Mouse (Mus musculus) effector memory CD4-positive, alpha-beta T cell, adult 5 months (primary cell): ENCODE measurements around the gene BC080695. TPM values are rescaled to one million over a fixed set of nuclear protein-coding genes. Genes with fewer than 3 reads are reported as not detected.

Experiments used
- polyA plus RNA-seq: library from polyadenylated mRNA; unstranded; fragments of 100-300 nt; shearing (Covaris generic); gene quantifications from one replicate; pipeline ENCODE4 v1.2.1, GENCODE M21; 2017

The BC080695 gene
- 0.17 TPM for polyA plus RNA-seq

DNA sequence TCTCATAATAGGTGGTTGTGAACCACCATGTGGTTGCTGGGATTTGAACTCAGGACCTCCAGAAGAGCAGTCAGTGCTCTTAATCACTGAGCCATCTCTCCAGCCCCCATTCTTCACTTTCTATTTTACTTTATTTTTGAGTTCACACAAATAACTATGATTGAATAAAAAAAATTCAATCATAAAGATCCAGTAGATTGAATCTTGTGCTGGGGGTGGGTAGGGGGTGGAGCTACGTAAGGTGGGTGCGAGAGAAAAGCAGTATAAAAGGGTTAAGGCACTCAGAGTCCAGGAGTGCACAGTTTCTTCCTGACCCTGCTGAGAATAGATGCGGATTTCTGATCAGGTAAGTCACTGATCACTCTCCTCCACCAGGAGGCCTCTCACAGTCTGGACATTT lies at the start of gene BC080695, which contains the start of gene Gm13057:
BC080695 (plus strand) TSS at position 301 of the 400 bp plus-strand sequence.
Gm13057 (plus strand) TSS at position 310 of the 400 bp plus-strand sequence.

DNA sequence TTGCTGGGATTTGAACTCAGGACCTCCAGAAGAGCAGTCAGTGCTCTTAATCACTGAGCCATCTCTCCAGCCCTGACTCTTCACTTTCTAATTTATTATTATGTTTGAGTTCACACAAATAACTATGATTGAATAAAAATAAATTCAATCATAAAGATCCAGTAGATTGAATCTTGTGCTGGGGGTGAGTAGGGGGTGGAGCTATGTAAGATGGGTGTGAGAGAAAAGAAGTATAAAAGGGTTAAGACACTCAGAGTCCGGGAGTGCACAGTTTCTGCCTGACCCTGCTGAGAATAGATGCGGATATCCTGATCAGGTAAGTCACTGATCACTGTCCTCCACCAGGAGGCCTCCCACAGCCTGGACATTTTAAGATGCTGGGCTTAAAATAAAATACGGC lies 40.5 kb upstream of the BC080695 start, which contains the start of gene Gm13043:
Gm13043 (plus strand) TSS at position 301 of the 400 bp plus-strand sequence.

DNA sequence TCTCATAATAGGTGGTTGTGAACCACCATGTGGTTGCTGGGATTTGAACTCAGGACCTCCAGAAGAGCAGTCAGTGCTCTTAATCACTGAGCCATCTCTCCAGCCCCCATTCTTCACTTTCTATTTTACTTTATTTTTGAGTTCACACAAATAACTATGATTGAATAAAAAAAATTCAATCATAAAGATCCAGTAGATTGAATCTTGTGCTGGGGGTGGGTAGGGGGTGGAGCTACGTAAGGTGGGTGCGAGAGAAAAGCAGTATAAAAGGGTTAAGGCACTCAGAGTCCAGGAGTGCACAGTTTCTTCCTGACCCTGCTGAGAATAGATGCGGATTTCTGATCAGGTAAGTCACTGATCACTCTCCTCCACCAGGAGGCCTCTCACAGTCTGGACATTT lies 15.8 kb upstream of the BC080695 start, which contains the start of gene Gm13040:
Gm13040 (plus strand) TSS at position 301 of the 400 bp plus-strand sequence.

DNA sequence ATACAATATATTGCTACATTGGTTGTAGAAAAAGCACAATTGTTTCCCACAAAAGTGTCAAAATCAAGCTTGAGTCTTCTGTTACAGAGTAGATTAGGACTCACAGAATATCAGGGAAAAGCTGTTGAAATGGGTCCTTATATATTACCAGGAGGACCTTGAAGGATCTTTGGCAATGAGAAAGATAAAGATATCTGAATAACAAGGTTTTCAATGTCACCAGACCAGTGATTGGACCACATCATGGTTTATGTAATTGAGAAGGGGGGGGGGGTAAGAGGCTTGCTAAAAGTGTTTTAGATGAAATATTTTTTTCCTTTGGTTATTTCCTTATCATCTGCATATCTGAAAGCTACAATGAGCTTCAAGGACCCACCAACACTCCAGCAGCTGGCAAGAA lies 63.2 kb downstream of the BC080695 start, which contains the start of gene Gm13083:
Gm13083 (plus strand) TSS at position 301 of the 400 bp plus-strand sequence.

Other genes starting within 250 kb of the BC080695 start
- not detected for gene Lrrc38, start 201.9 kb upstream of the BC080695 start, polyA plus RNA-seq
- not detected for gene Pramel1, start 157.3 kb upstream of the BC080695 start, polyA plus RNA-seq
- 39.9 TPM for gene Pramef8, start 139.3 kb upstream of the BC080695 start, polyA plus RNA-seq
- gene Oog4, start 101.4 kb upstream of the BC080695 start, polyA plus RNA-seq = not detected
- not detected for gene Gm13043, start 40.4 kb upstream of the BC080695 start, polyA plus RNA-seq
- not detected for gene Gm13040, start 15.7 kb upstream of the BC080695 start, polyA plus RNA-seq
- not detected for gene Gm13057, start within 50 bp of the BC080695 start, polyA plus RNA-seq
- not detected for gene Gm13083, start 63.3 kb downstream of the BC080695 start, polyA plus RNA-seq
- not detected for gene Gm13088, start 105.5 kb downstream of the BC080695 start, polyA plus RNA-seq
- gene Gm13089, start 151.0 kb downstream of the BC080695 start, polyA plus RNA-seq = not detected
- gene Gm13078, start 167.8 kb downstream of the BC080695 start, polyA plus RNA-seq = not detected
- gene Gm13023, start 237.7 kb downstream of the BC080695 start, polyA plus RNA-seq = not detected